Mouse (Mus musculus) regulatory T cell (primary cell): Measurements from ENCODE around the gene Ncf1.

Experiments used
- in situ Hi-C: fragments of 300-600 bp; cut with MboI, MseI; formaldehyde crosslinking; loops from one replicate; pipeline ENCODE4 v1.15.1; 2025; ENCODE audit warnings: high pct_unique_total_duplicates

Gene Ncf1

DNA sequence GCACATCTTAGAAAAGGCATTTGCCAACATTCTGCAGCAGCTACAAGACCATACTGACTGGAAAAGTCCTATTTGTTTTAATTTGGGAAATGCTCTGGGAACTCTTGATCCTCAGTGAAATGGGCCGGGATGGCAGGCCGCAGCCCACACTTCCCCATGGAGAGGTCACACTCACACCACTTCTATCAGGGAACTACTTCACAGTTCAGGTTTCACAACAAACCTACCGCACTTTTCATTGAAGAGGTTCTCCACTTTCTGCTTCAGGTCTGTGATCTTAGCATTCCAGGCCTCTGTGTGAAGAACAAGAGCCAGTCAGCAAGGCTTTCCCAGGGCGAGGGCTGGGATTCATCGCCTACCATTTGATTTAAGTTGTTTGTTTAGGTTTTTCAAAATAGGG is 15.5 kb upstream of the Ncf1 start:
- in situ Hi-C loops: no loop called here

DNA sequence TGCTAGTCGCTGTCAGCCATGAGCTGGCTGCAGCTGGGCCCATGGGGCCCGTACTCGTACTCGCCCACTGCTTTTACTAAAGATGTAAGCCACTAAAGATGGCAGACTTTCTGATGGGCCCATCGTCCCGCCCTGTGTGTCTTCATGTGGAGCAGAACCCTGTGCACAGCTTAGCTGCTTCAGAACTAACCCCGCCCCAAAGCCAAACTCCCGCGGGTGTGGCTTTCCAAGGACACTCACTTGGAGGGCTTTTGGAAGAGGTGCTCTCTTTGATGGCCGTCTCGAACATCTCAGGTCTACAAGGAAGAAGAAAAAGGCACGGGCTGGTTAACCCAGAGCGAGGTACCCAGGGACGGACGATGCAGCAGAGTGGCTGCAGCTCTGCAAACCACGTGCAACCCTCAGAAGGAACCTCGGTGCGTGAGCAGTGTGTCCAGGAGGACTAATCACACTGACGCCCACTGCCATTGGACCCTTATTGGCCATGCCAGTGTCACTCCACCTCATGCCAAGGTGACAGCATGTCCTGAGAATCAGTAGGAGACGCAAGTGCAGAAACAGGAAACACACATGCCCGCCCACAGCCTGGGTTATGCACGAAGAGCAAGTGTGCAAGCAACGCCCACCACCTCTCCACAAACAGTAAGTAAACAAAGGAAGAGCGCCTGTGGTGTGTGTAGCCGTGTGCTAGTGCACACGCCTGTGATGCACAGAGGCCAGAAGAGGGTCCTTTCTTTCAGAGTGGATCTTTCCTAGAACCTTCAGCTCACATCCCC is 14.4 kb upstream of the Ncf1 start:
- in situ Hi-C loops: no loop called here

DNA sequence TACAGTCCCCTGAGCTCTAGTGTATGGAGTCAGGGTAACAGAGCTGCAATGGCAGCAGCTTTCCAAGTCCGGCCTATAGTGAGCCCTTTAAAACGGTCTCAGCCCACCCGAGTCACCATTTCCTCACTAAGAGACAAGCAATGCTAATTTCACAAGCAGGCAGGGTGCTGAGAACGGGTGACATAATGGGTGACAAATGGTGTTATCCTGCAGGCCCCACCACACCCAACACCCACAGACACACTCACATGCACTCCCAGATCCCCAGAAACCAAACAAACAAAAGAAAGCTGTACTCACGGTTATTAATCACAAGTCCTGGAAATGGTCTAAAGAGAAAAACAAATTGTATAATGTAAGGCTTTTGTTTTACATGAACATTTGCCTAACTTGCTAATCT is 12.4 kb upstream of the Ncf1 start:
- in situ Hi-C loops: no loop called here

DNA sequence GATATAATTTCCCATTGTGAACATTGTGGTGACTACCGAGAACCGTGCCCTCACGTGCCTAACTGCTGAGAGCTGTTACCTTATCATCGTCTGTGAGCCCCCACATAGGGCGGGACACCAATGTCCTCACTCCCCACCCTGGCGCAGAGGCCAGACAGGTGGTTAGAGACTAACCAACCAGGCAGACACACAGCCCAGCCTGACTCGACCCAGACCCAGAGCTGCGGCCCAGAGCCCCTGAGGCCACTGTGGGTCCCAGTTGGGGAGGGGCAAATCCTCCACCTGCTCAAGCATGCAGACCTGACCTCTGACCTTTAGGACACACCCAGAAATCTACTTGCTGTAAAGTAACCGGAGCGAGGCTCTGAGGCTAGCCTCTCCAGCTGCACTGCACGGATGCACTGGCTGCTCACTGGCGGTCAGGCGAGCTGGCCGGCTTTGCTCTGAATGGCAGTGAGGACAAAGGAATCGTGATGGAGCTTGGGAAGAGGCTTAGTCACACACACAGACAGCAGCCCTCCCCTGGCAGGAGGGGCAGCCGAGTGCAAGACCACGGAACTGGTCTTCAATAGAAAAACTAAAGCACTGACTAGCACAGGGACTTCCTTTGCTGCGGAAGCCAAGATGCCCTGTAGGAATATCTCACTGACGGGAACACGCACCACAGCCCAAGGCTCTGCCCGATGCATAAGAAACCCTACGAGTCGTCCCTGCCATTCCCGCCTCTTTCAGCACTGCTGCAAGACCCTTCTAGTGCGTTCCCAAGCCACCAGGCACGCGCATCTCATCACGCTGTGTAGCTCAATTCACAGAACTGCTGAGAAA is 8.7 kb upstream of the Ncf1 start:
- in situ Hi-C loops: no loop called here

DNA sequence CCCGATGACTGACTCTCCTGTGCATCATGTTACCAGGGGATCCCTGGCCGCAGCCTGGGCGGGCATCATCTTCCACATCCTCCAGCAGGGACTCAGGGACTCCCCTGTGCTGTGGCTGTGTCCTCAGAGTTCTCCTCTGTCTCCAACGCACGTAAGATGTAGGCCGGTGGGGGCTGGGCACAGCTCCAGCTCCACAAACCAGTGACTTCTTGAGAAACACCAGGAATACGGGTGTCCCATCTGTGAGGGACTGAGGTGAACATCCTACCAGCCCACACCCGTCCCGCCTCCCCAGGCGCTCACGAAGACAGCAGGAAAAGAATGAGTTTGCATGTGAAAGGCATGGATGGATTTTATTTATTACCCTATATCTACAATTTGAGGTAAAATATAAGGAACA is 8.1 kb upstream of the Ncf1 start:
- in situ Hi-C loops: no loop called here

DNA sequence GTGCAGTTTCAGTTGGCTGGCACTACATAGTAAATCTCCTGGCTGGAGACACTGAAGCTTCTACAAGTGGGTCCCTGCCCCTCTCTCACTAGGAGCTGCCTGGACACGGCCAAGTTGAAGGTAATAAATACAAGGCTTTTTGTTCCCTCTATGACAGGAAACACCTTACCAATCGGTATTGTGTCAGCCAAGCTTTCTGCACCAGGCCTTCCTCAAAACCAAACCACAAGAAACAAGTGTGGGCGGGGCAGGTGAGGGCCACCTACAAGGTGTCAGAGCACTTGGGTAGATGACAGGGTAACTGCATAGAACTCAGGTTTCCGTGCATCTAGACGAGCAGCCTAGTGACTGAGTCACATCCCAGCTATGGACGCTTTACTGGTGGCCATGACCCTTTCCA is 7.4 kb upstream of the Ncf1 start:
- in situ Hi-C loops: no loop called here

DNA sequence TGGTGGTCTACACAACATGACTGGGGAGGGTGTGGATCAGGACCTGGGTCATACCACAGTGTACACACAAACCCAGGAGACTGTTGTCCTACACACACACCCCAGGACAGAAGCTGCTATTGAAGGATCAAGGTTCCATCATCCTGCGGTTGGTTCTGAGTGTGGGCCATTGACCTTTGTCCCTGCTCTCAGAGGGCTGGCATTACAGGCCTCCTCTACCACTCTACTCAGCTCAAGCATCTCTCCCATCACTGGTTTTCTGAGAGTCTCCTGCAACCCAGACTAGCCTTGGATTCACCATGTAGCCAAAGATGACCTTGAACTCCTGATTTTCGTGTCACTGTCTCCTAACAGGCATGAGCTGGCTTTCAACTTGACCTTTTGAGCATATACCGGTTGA is 6.8 kb upstream of the Ncf1 start:
- in situ Hi-C loops: no loop called here

DNA sequence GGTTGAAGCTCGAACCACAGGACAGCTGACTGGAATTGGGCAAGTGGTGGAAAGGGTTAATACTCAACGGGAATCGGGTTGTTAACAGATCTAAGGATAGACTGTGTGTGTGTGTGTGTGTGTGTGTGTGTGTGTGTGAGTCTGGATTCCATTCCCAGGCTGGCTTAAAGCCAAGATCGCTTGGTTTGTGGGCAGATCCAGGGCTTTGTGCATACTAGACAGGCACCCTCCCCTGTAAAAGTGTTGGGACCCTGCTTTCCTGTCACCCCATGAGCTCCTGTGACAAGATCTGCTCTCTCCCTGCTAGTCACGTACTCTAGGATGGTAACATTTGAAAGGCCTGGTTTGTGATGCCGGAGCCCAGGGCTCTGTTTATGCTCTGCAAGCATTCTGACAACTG is 5.7 kb upstream of the Ncf1 start:
- in situ Hi-C loops: no loop called here

DNA sequence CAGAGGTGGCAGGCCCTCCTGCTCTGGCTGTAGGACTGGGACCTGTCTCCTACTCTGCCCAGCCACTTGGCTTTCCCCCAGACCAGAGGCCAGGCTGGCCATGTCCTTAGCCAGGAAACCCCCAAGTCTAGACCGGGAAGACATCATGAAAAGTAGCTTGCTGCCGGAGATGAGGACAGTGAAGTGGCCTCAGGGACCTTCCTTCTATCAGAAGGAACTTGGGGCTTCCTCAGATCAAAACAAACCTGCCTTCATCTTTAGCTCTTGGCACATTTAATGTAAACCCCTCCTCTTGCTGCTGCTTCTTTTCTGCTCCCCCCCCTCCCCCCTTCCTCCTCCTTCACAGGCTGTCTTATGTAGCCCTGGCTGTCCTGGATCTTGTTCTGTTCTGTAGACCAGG is 4.8 kb upstream of the Ncf1 start:
- in situ Hi-C loops: no loop called here

DNA sequence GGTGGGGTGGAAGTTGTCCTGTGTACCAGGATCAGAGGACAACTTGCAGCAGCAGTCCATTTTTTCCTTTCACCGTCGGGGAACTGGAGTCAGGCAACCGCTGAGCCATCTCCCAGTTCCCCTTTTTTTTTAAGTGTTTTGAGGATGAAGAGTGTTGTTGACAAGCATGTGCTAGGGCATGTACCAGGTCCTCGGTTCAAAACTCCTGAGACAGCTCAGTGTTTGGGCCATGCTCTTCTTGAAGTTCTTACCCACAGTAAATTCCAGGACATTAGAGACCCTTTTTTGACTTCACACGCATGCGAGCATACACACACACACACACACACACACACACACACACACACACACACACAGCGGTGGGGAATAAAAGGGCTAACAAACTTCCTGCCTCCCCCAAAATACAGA is 3.8 kb upstream of the Ncf1 start:
- in situ Hi-C loops: no loop called here

DNA sequence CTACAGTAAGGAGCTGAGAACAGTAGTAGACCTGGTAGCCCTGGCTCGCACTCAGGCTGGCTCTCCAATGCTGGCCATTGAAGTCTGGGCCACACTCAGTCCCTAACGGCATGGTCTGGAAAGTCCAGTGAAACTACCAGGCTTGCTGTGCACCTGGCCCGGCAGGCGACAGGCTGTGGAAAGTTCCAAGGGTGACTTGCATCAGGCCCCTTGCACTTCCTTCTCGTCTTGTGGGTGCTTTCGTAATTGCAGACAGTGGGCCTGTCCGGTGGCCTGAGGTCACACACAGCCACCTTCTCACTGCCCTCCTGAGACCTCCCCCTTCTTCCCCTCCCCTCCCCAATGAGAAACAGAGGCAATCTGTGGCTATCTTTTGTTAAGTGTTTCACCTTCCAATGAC is 3.1 kb upstream of the Ncf1 start:
- in situ Hi-C loops: no loop called here

DNA sequence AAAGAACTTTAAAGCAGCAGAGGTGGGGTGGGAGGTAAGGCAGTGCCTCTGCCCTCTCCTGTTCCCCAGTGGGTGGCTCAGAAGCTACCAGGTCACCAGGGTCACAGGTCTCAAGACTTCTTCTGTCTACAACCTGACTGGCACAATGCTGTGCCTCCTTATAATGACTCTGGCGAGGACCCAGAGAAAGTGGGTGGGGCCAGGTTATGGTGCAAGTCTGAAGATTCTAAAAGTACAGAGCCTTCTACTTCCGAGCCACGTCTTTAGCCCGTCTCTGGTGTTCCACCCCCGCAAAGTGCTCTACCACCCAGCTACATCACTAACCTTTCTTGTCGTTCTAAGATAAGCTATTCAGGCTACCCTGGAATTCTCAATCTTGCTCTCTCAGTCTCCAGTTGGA is 2.7 kb upstream of the Ncf1 start:
- in situ Hi-C loops: no loop called here

DNA sequence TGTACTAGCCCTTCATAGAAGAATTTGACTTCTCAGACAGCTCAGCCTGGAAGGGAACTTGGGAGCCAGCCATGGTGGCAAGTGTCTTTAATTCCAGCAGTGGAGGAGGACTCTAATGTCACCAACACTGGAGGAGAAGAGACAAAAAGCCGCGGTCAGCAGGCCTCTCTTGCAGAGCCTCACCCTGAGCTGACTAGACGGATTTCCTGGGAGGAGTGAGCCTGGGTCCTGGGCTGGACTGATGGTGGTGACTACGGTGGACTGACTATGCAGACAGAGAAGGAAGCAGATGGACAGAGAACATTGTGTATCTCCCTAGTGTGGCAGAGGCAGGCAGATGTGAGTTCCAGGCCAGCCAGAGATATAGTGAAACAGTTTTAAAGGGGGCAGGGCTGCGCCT is 2.0 kb upstream of the Ncf1 start:
- in situ Hi-C loops: no loop called here

DNA sequence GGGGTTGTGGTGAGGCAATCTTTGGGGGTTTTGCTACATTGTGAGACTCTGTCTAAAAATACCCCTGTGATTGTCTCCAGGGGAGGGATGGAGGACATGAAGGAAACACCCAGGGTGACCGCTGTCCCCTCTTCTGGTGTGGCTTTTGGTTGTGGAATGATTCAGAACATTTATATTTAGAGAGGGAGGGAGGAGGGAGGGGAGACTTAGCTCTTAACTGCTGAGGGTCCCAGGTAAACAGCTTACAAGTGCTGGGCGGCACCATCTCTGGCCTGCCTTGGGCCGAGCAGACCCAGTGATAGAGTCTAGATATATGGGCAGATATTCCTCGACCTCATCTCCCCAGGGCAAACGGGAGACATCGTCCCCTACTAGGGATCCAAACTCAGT is 1.2 kb downstream of the Ncf1 start:
- in situ Hi-C loops: loop anchor here (5.0 kb wide), 1 partner anchor 34 kb away; no protein-coding TSS in a partner anchor

DNA sequence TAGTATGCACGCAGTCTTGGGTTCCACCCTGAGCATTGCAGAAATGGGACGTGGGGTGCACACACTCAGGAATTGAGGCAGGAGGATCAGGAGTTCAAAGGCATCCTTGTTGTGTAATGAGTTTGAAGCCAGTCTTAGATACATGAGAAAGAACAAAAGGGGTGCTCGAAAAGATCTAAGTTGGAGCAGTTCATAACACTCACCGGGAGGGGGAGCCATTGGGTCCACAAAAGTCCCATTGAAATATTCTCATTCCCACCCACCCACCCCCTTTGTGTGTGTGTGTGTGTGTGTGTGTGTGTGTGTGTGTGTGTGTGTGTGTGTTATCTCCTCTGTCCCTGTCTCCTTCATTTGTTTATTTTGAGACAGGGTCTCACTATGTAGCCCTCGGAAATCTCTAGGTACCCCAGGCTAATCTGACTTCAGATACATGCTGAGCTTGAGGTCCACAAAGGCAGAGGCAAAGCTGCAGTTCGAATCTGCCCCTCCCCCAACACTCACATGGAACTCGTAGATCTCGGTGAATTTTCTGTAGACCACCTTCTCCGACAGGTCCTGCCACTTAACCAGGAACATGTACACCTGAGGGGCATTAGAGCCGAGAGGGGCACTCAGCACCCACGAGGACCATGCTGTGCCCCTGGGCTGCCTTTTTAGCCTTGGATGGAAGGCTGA is 1.7 kb downstream of the Ncf1 start:
- in situ Hi-C loops: loop anchor here (5.0 kb wide), 1 partner anchor 35 kb away; no protein-coding TSS in a partner anchor

DNA sequence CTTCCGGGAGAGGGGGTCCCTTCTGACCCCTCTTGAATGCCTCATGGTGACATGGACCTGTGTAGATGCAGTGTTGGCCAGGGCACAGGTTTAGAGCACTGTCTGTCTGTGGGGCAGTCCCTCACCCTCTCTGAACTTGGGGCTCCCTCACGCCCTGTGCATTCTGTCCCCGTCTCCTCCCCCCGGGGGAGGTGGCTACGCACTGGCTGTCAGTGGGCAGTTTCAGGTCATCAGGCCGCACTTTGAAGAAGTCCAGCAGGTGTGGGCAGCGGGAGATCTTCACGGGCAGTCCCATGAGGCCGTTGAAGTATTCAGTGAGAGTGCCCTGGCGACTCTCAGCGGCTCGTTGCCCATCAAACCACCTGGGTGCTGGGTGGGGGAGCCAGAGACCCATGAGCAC is 2.5 kb downstream of the Ncf1 start:
- in situ Hi-C loops: loop anchor here (5.0 kb wide), 1 partner anchor 35 kb away; no protein-coding TSS in a partner anchor

DNA sequence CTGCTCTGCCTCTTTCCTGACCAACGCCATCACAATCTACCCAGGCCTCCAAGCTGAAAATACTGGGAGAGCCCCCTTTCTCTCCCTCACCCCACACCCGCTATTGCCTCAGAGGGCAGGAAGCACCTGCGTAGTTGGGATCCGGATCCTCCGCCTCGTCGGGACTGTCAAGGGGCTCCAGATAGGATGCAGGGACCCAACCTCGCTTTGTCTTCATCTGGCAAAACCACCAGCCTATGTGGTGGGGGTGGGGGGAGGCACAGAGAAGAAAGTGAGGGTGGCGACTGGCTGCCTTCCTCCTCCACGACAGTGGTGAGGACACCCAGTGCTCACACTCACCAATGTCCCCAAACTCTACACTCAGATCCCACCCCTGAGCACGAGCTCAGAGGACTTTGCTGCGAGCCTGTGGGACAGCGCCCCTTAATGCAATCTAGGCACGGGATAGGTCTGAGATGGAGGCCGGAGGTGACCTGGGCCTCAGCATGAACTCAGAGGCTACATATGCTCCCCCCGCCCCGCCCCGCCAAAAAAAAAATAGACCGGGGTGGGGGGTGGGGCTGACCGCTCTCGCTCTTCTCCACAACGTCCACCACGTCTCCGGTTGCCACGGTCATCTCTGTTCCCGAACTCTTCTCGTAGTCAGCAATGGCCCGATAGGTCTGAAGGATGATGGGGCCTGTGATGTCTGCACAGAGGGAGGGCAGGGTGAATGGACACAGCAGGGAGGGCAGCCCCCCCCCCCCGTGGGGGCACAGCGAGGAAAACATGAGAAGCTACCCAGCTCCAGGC is 4.1 kb downstream of the Ncf1 start:
- in situ Hi-C loops: loop anchor here (5.0 kb wide), 1 partner anchor 37 kb away; no protein-coding TSS in a partner anchor

DNA sequence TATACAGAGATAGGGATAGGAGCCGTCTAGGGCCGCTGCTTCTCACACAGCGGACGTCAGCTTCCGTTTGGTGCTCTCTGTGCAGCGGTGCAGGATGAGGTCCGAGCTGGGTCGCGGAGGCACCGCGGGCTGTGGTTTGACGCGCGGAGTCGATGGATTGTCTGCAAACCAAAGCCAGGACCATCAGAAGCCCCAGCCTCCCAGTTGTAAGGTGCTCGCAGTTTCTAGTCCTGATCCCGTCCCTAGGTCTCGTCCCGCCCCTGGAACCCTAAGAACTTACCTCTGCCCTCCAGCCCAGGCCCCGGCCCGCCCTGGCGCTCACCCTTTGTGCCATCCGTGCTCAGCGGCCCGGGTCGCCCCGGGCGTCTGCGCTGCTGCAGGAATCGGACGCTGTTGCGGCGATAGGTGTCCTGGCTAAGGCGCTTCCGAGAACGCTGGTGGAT is 7.7 kb downstream of the Ncf1 start:
- in situ Hi-C loops: no loop called here

DNA sequence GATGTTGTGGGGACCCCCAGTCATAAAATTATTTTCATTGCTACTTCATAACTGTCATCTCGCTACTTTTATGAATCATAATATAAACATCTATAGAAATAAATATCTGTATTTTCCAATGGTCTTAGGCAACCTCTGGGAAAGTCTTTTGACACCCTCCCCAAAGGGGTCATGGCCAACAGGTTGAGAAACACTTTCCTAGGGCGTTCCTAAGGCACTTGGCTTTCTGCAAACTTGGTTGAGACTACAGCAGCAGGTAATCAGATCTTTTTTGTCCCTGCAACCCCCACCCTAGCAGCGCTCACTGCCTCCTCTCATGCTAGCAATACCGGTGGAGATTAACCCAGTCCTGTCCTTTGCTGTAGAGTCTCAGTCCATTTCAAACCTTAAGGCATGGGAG is 8.1 kb downstream of the Ncf1 start:
- in situ Hi-C loops: no loop called here

DNA sequence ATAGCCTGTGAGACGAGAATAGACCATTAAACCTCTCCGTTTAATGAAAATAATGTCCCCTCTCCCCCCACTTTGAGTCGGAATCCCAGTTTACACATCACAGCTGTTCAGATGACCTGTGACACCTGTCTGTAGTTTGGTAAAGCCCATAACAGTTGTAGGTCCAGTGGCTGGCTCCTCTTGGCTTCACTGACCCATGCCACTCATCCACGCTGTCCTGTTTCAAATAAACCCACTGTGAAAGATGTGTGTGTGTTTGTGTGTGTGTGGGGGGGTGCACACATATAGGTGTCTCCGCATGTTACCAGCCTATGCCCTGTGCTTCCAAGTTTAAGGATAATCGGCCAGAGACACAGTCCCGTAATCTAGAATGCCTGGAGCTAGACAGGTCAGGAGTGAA is 11.5 kb downstream of the Ncf1 start:
- in situ Hi-C loops: no loop called here

DNA sequence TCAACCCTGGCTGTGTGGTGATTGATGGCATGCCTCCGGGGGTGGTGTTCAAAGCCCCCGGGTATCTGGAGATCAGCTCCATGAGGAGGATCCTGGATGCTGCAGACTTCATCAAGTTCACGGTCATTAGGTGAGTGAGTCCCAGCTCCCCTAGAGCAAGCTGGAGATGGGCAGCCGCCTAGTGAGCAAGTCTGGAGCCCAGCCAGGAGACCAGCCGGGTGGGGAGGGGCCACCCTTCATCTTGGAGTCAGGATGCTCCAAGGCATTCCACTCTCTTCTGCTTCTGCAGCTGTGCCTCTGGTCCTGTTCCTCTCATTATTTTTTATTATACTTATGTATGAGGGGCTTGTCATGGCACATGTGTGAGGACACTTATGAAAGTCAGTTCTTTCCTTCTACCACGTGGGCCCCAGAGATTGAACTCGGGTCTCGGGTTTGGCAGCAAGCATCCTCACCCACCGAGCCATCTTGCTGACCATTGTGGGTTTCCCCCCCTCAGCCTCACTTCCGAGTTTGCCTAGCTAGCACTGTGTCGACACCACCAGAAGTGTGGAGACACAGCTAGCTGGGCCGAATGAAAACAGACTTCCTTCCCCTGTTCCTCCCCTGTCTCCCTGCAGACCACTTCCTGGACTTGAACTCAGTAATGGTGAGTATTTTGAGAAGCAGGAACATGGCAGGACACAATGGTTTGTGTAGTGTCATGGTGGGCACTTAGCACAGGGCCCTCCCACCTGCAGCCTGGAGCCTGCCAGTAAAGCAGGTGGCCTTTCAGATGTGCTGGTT is 15.2 kb downstream of the Ncf1 start:
- in situ Hi-C loops: no loop called here
